Mouse (Mus musculus): ENCODE measurements around the gene Lgr5.

DNA sequence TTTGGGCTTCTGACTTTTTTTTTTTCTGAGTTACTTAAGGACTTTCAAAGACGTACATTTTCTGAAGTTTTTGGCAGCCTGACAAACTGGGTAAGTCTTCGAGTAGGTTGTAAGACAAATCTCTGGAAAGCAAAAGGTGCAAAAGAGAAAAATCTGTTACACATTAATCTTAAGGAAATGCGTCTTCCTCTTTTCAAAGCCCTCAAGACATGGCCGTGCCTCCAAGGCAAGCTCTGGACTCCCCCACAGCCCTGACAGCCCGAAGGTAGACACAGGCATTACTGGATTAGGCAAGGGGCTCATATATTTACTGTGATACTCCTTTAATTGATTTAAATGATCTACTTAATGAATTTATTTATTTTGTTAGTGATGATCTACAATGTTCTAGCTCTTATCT is 124.9 kb downstream of the Lgr5 start:
- TF ChIP-seq MAX (IDR thresholded peaks at IDR 0.05) (no peak), CTCF (IDR thresholded peaks at IDR 0.05; ENCODE audit: control insufficient read depth, insufficient read depth, insufficient read length) (no peak), USF1 (IDR thresholded peaks at IDR 0.05; ENCODE audit: low read depth) (no peak), FOSL1 (IDR thresholded peaks at IDR 0.05; ENCODE audit: insufficient read depth, low read length, poor library complexity, severe bottlenecking) (no peak), MYOG (IDR thresholded peaks at IDR 0.05; ENCODE audit: control insufficient read depth, extremely low read depth, insufficient read length) (no peak), CEBPB (IDR thresholded peaks at IDR 0.05; ENCODE audit: low read depth) (no peak)

Data from C2C12 (cell line).